Mouse (Mus musculus) embryonic facial prominence, embryonic 13.5 days (tissue): Measurements from ENCODE around the gene Col18a1. TPM values are rescaled to one million over a fixed set of nuclear protein-coding genes. Genes with fewer than 3 reads are reported as not detected.
A peak's percentile ranks its signal among the peaks of the same experiment; 100 is the strongest.

ENCODE experiments used
- ATAC-seq: fragments of 200-750 bp; cut with Nextera tagmentation; 2 replicates; pipeline ENCODE4 v1.8.0; 2017; ENCODE audit warnings: low read depth; ENCODE audit not compliant: insufficient number of reproducible peaks, insufficient read depth, low FRiP score, low TSS enrichment
- H3K27ac ChIP-seq: fragments of 300-500 bp; sonication (generic); 2 replicates; pipeline ENCODE4 v1.5.1; 2015; ENCODE audit warnings: moderate library complexity, mild to moderate bottlenecking, inconsistent platforms
- H3K27me3 ChIP-seq: fragments of 300-500 bp; sonication (generic); 2 replicates; pipeline ENCODE4 v1.6.1; 2015; ENCODE audit warnings: mild to moderate bottlenecking, inconsistent platforms
- H3K36me3 ChIP-seq: fragments of 300-500 bp; sonication (generic); 2 replicates; pipeline ENCODE4 v1.6.1; 2015; ENCODE audit warnings: mild to moderate bottlenecking, inconsistent platforms
- H3K4me1 ChIP-seq: fragments of 300-500 bp; sonication (generic); 2 replicates; pipeline ENCODE4 v1.6.1; 2015; ENCODE audit warnings: inconsistent platforms
- H3K4me2 ChIP-seq: fragments of 300-500 bp; sonication (generic); 2 replicates; pipeline ENCODE4 v1.6.1; 2015; ENCODE audit warnings: moderate library complexity, mild to moderate bottlenecking, inconsistent platforms
- H3K4me3 ChIP-seq: fragments of 300-500 bp; sonication (generic); 2 replicates; pipeline ENCODE4 v1.5.1; 2015; ENCODE audit warnings: mild to moderate bottlenecking, inconsistent platforms
- H3K9ac ChIP-seq: fragments of 300-500 bp; sonication (generic); 2 replicates; pipeline ENCODE4 v1.6.1; 2015; ENCODE audit warnings: mild to moderate bottlenecking, inconsistent platforms
- H3K9me3 ChIP-seq: fragments of 300-500 bp; sonication (generic); 2 replicates; pipeline ENCODE4 v1.6.1; 2016; ENCODE audit warnings: inconsistent platforms
- WGBS: fragments of 180-500 bp; shearing (Covaris S2); methylation state at CpG from one replicate; pipeline ENCODE4 v1.1.7; 2015; ENCODE audit warnings: mixed read lengths; 5-methylcytosine and 5-hydroxymethylcytosine counted together
- polyA plus RNA-seq: library from polyadenylated mRNA; unstranded; fragments of >200 nt; fragmentation: Nextera tagmentation; extraction: Ambion mirVana; gene quantifications from 2 replicates; pipeline ENCODE4 v1.2.1, GENCODE M21; 2015

Gene Col18a1
- polyA plus RNA-seq, 1 experiment from 2014 or later = 86.3 TPM

DNA sequence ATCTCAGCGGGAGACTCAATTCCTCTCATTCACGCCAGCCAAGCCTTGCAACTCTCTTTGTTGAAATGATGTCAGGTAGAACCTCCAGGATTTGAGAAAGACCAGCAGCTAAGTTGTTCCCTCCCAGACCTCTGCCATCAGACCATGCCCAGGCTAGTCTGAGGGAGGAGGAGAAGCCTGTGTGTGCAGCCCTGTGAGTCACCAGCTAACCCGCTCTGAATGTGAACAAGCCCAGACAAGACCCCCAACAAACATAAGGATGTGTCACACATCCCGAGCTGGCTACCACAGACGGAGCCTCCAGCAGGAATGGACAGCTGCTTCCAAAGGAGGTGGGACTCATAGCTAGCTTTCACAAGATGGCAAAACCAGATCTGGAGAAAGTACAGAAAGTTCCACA is 35.6 kb upstream of the Col18a1 start:
- no peak overlapping the region for H3K27ac ChIP-seq
- H3K36me3 ChIP-seq = no peaks in the 10 kb centered on the region
- no peaks in the 10 kb centered on the region for H3K9me3 ChIP-seq
- H3K9ac ChIP-seq = no peak overlapping the region
- WGBS = 65% methylated on average over 5 of the region's 5 CpGs
- peaks cover 19% of the 10 kb centered on the region for H3K4me1 ChIP-seq
- no peak overlapping the region for H3K4me2 ChIP-seq
- H3K4me3 ChIP-seq = no peak overlapping the region
- H3K27me3 ChIP-seq = no peaks in the 10 kb centered on the region
- ATAC-seq = no peak

DNA sequence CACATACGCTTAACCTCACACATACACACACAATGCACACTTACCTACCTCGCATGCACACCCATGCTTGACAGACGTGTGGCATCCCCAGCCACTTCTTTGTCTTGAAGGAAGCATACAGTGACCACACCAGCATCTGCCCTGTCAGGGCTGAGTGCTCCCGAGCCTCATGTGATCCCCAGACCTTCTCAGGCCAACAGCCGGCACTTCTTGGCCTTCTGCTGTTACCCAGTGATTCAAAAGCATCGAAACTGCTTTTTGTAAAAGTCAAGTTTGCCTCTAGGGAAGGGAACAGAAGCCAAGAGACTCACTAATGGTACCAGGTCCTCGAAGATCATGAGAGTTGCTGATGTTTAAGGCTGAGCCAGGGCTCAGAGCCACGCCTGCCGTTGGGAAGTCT is 33.9 kb upstream of the Col18a1 start:
- Histone ChIP-seq H3K27ac (no peak overlapping the region), H3K9ac (no peak overlapping the region), H3K27me3 (no peaks in the 10 kb centered on the region), H3K9me3 (no peaks in the 10 kb centered on the region), H3K4me1 (peaks cover 13% of the 10 kb centered on the region), H3K36me3 (no peaks in the 10 kb centered on the region), H3K4me3 (no peak overlapping the region), H3K4me2 (no peak overlapping the region)
- WGBS = 83% methylated on average over 9 of the region's 9 CpGs
- ATAC-seq = no peak

DNA sequence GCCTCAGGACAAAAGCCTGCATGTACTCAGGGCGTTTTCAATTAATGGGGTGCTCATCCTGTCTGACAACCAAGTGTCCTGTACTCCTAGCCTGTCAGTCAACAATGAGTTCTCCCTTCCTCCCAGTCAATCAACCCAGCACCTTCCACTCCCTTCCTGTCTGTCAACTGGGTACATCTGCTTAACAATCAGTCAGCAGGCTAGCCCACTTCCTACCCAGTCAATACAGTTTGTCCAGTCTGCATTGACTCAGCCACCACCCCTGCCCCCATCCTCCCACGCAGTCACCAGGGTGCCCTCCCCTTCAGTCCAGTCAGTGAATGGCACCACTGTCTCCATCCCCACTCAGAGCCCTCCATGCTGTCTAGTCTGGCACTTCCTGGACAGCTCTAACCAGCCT is 32.9 kb upstream of the Col18a1 start:
- no peak overlapping the region for H3K27ac ChIP-seq

DNA sequence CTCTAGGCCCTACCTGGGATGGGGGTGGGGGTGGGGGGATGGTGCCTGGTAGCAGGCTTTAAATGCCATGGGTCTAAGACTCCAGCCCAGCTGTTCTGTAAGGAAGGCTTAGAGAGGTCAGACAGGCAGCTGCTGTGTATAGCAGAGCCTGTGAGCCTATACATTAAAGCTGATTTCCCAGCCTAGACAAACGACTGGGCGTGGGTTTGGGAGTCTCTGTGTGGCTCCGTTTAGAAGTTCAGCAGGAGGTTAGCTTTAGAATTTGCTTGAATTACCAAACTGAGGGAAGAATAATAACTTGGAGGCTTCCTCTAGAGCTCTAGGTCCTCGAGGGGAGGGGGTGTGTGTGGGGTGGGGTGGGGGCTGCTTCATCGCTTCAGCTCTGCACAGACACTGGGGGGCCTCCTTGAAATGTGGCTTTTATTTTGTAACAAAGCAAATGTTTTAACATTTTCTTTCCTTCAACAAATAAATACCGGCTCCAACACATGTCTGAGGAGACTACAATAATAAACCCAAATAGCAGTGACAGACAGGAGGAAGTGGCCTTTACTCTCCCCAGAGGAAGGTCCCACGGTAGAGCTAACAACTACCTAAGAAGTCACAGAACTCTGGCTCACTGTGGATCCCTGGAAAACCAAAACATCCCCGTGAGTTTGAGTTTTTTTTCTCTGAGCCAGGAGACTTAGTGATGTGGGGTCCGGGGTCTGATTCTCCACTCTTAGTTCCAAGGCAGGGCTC is 31.3 kb upstream of the Col18a1 start:
- no peak for ATAC-seq
- Histone ChIP-seq H3K9ac (no peak overlapping the region), H3K4me3 (no peak overlapping the region), H3K36me3 (no peaks in the 10 kb centered on the region), H3K4me1 (peaks cover 16% of the 10 kb centered on the region), H3K27ac (peak overlapping the region; percentile 48; the same call in 1 of the 2 replicates), H3K9me3 (no peaks in the 10 kb centered on the region), H3K4me2 (no peak overlapping the region), H3K27me3 (no peaks in the 10 kb centered on the region)
- WGBS = 17% methylated on average over 9 of the region's 9 CpGs

More for the DNA sequence above, 32.9 kb upstream of the Col18a1 start:
- Histone ChIP-seq H3K36me3 (no peaks in the 10 kb centered on the region), H3K4me1 (peaks cover 11% of the 10 kb centered on the region), H3K9me3 (no peaks in the 10 kb centered on the region), H3K9ac (no peak overlapping the region), H3K4me3 (no peak overlapping the region), H3K4me2 (no peak overlapping the region), H3K27me3 (no peaks in the 10 kb centered on the region)
- no peak for ATAC-seq
- WGBS = 55% methylated on average over 2 of the region's 2 CpGs

GRCm38 (mm10) chr10:77196676-77197075 is 30.3 kb upstream of the Col18a1 start:
- H3K27ac ChIP-seq = no peak overlapping the region
- peaks cover 22% of the 10 kb centered on the region for H3K4me1 ChIP-seq
- H3K9ac ChIP-seq = no peak overlapping the region
- 77% methylated on average over 4 of the region's 4 CpGs for WGBS
- H3K4me2 ChIP-seq = no peak overlapping the region
- H3K36me3 ChIP-seq = no peaks in the 10 kb centered on the region
- H3K4me3 ChIP-seq = no peak overlapping the region
- no peaks in the 10 kb centered on the region for H3K9me3 ChIP-seq
- ATAC-seq = no peak
- no peaks in the 10 kb centered on the region for H3K27me3 ChIP-seq

DNA sequence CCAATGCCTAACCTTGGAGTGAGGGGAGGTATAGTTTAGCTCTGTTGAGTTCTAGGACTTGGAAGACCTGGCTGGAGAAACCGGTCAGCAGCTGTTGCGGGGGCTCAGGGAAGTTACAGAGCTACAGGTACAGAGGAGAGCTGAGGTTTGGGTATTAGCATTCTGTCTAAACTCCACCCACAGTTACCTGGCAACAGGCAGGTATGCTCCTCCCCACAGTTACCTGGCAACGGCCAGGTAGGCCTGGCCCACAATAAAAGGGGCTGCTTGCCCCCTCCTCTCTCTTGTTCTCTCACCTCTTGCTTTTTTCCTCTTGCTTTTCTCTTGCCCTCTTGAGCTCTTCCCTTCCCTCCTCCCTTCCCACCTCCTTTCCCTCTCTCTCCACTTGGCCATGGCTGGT is 29.8 kb upstream of the Col18a1 start:
- ATAC-seq = no peak
- Histone ChIP-seq H3K4me3 (no peak overlapping the region), H3K4me2 (no peak overlapping the region), H3K9ac (no peak overlapping the region), H3K27ac (no peak overlapping the region), H3K4me1 (peaks cover 27% of the 10 kb centered on the region), H3K9me3 (no peaks in the 10 kb centered on the region), H3K27me3 (no peaks in the 10 kb centered on the region), H3K36me3 (no peaks in the 10 kb centered on the region)
- 80% methylated on average over 3 of the region's 3 CpGs for WGBS

- peaks cover 35% of the 10 kb centered on the region for H3K4me1 ChIP-seq
- no peak for ATAC-seq
- no peaks in the 10 kb centered on the region for H3K36me3 ChIP-seq
- no peak overlapping the region for H3K9ac ChIP-seq
- H3K27me3 ChIP-seq = no peaks in the 10 kb centered on the region
- no peak overlapping the region for H3K4me3 ChIP-seq
- no peaks in the 10 kb centered on the region for H3K9me3 ChIP-seq
- no peak overlapping the region for H3K4me2 ChIP-seq
- H3K27ac ChIP-seq = no peak overlapping the region
Observed at GRCm38 (mm10) chr10:77193495-77193894, 27.1 kb upstream of the Col18a1 start.

- Histone ChIP-seq H3K9ac (no peak overlapping the region), H3K4me1 (peaks cover 35% of the 10 kb centered on the region), H3K27me3 (no peaks in the 10 kb centered on the region), H3K27ac (no peak overlapping the region), H3K4me2 (no peak overlapping the region), H3K9me3 (no peaks in the 10 kb centered on the region), H3K36me3 (no peaks in the 10 kb centered on the region), H3K4me3 (no peak overlapping the region)
- no peak for ATAC-seq
- WGBS = 68% methylated on average over 17 of the region's 17 CpGs
Observed at GRCm38 (mm10) chr10:77192745-77193144, 26.4 kb upstream of the Col18a1 start.

GRCm38 (mm10) chr10:77190967-77191915 is 24.9 kb upstream of the Col18a1 start:
- Histone ChIP-seq H3K4me3 (no peak overlapping the region), H3K4me1 (peaks cover 29% of the 10 kb centered on the region), H3K27me3 (no peaks in the 10 kb centered on the region), H3K36me3 (no peaks in the 10 kb centered on the region), H3K4me2 (no peak overlapping the region), H3K9ac (no peak overlapping the region), H3K27ac (no peak overlapping the region), H3K9me3 (no peaks in the 10 kb centered on the region)
- 18% methylated on average over 10 of the region's 10 CpGs for WGBS
- peak; percentile 32; the same call in 1 of the 2 replicates for ATAC-seq

DNA sequence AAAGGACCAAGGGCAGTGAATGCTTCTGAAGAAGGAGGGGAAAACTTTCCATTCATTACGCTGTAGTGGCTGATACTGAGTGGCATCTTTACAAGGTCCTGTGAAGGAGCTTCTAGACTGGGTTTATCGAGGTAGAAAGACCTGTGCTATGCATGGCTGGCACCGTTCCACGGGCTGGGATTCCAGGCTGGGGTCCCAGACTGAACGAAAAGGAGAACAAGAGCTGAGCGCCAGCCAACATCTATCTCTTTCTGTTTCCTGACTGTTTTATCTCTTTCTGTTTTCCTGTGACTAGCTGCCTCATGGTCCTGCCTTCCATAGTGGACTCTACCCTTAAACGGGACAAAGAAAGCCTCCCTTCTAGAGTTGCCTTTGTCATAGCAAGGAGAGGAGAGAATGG is 21.1 kb upstream of the Col18a1 start:
- no peak overlapping the region for H3K27ac ChIP-seq
- ATAC-seq = no peak
- WGBS = 75% methylated on average over 7 of the region's 7 CpGs
- H3K9me3 ChIP-seq = no peaks in the 10 kb centered on the region
- no peak overlapping the region for H3K9ac ChIP-seq
- H3K27me3 ChIP-seq = no peaks in the 10 kb centered on the region
- H3K4me1 ChIP-seq = peaks cover 21% of the 10 kb centered on the region
- no peak overlapping the region for H3K4me2 ChIP-seq
- no peaks in the 10 kb centered on the region for H3K36me3 ChIP-seq
- H3K4me3 ChIP-seq = no peak overlapping the region

DNA sequence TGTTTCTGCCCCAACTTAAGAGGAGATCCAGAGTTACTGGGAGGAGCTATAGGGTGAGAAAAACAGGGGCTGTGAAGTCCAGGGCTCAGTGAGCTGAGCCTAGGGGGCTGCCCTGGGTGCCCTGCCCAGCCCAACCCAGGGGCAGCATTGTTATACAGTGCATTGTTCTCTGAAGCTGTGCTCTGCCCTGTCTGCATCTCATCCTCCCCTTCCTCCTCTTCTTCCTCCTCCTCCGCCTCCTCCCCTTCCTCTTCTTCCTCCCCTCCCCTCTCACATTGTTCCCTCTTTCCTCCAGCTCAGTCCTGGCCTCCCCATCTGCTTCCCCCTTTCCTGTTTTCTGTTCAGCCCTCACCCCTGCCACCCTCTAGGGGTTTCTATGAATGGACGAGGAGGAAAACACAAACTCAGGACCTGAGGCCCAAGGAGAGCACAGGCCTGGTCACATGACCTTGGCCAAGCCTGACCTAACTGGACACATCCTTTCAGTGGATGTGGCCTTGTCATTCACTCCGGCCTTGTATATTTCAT is 16.5 kb upstream of the Col18a1 start:
- no peaks in the 10 kb centered on the region for H3K9me3 ChIP-seq
- H3K9ac ChIP-seq = no peak overlapping the region
- H3K4me2 ChIP-seq = no peak overlapping the region
- no peak overlapping the region for H3K27ac ChIP-seq
- ATAC-seq = 0 out of 2 replicates have a peak, but pooled peaks have one; percentile 37
- H3K4me1 ChIP-seq = no peaks in the 10 kb centered on the region; the same call in 1 of the 2 replicates
- no peaks in the 10 kb centered on the region for H3K27me3 ChIP-seq
- H3K36me3 ChIP-seq = no peaks in the 10 kb centered on the region
- H3K4me3 ChIP-seq = no peak overlapping the region
- WGBS = 54% methylated on average over 3 of the region's 3 CpGs
